Mouse (Mus musculus) kidney, adult 2 months (tissue): ENCODE measurements around the gene Pigo.

Experiments
- CTCF ChIP-seq: fragments of 200-500 bp; conservative IDR thresholded peaks from 2 replicates; pipeline ENCODE4 v1.5.1; 2011; ENCODE audit warnings: low read depth, mild to moderate bottlenecking, control low read depth, low read length, moderate library complexity, mixed read lengths; ENCODE audit not compliant: insufficient read depth, insufficient read length
- POLR2A ChIP-seq: fragments of 200-500 bp; IDR thresholded peaks from one replicate; pipeline ENCODE4 v1.6.1; 2011; ENCODE audit warnings: low read depth, low read length, control low read depth

DNA sequence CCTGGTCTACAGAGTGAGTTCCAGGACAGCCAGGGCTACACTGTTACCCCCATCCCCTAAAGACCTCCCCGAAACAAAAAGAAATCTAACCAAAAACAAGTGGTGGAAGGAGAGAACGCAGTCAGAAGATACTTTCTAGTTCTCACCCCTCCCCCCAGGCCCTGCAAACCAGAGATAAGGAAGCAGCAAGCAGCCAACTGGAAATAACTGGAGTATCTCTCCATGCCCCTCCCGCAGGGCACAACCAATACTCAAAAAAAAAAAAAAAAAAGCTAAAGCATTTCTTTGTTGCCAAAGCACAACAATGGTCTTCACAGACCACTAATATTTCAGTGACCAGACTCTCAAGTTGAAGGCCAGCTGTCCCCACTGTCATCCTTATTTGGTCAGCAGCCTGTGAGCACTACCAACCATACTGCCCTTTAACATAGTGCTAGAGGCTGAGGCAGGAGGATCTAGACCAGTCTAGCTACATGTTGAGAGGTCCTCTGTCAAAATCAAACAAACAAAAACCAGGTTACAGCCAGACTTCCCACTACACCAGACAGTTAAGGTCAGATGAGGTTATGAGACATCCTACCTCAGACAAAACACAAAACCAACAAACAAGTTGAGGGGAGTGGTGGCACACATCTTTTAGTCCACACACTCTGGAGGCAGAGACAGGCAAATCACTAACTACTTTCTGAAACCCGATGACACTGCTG, 12.4 kb upstream of the Pigo start:
- no peak for TF ChIP-seq CTCF
- TF ChIP-seq POLR2A: no peak
